Mouse (Mus musculus): Measurements from ENCODE around the gene Mfsd11. TPM values are rescaled to one million over a fixed set of nuclear protein-coding genes. Genes with fewer than 3 reads are reported as not detected.

Mfsd11 gene
- polyA plus RNA-seq, 1 experiment from 2014 or later: 55.8 TPM

- no peaks in the 10 kb centered on the region for H3K27me3 ChIP-seq (replicated peaks; ENCODE audit: control insufficient read depth, insufficient read depth, low read length)
- peak within 1 kb of the TSS; percentile 53 for H3K4me3 ChIP-seq (replicated peaks; ENCODE audit: low read length)
- H3K9ac ChIP-seq (replicated peaks; ENCODE audit: low read depth, low read length): peak within 1 kb of the TSS; percentile 54
- no peaks in the 10 kb centered on the region for H3K36me3 ChIP-seq (ENCODE audit: control insufficient read depth, insufficient read depth)
- ATAC-seq: peak; percentile 53
- no peak within 1 kb of the TSS for H3K27ac ChIP-seq (ENCODE audit: low read length)
- H3K4me2 ChIP-seq (ENCODE audit: low read length): peak within 1 kb of the TSS; percentile 76
- WGBS: 1% methylated on average over 51 of the region's 71 CpGs
- no peaks in the 10 kb centered on the region for H3K9me3 ChIP-seq (ENCODE audit: control insufficient read depth, low read length)
- peaks cover 20% of the 10 kb centered on the region for H3K4me1 ChIP-seq (replicated peaks; ENCODE audit: control insufficient read depth, insufficient read depth, low read length)
Observed at GRCm38 (mm10) chr11:116827534-116828165, 24.6 kb upstream of the Mfsd11 start, which contains the start of gene Mxra7. Mxra7 (minus strand) TSS chr11:116828046.

DNA sequence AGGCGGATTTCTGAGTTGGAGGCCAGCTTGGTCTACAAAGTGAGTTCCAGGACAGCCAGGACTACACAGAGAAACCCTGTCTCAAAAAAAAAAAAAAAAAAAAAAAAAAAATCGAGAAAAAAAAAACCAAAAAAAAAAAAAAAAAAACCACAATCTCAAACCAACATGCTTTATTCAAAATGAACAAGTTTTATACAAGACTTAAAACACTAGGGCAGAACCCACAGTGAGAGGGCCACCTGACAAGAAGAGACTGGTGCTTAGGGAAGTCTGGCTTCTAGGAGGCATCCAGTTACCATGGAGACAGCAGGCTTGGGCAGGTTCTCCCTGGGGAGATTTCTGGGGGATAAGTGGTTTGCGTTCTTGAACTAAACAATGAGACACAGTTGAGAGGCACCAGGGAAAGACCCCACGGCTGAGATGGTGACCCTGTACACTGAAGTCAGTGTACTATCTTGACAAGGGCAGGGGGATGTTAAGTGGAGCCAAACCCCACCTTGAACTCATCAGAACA lies 20.0 kb upstream of the Mfsd11 start:
- no peak overlapping the region for H3K9ac ChIP-seq (replicated peaks; ENCODE audit: low read depth, low read length)
- no peaks in the 10 kb centered on the region for H3K9me3 ChIP-seq (ENCODE audit: control insufficient read depth, low read length)
- H3K27me3 ChIP-seq (replicated peaks; ENCODE audit: control insufficient read depth, insufficient read depth, low read length): no peaks in the 10 kb centered on the region
- no peak for ATAC-seq
- no peak overlapping the region for H3K4me2 ChIP-seq (ENCODE audit: low read length)
- no peak overlapping the region for H3K27ac ChIP-seq (ENCODE audit: low read length)
- H3K36me3 ChIP-seq (ENCODE audit: control insufficient read depth, insufficient read depth): peaks cover 19% of the 10 kb centered on the region
- WGBS: 28% methylated on average over 3 of the region's 4 CpGs
- H3K4me1 ChIP-seq (replicated peaks; ENCODE audit: control insufficient read depth, insufficient read depth, low read length): peaks cover 13% of the 10 kb centered on the region; the same call in 1 of the 2 replicates
- no peak overlapping the region for H3K4me3 ChIP-seq (replicated peaks; ENCODE audit: low read length)

GRCm38 (mm10) chr11:116834954-116835353 lies 17.3 kb upstream of the Mfsd11 start:
- peaks cover 33% of the 10 kb centered on the region for H3K36me3 ChIP-seq (ENCODE audit: control insufficient read depth, insufficient read depth)
- no peaks in the 10 kb centered on the region for H3K9me3 ChIP-seq (ENCODE audit: control insufficient read depth, low read length)
- no peak overlapping the region for H3K4me3 ChIP-seq (replicated peaks; ENCODE audit: low read length)
- no peaks in the 10 kb centered on the region for H3K27me3 ChIP-seq (replicated peaks; ENCODE audit: control insufficient read depth, insufficient read depth, low read length)
- ATAC-seq: no peak
- no peak overlapping the region for H3K4me2 ChIP-seq (ENCODE audit: low read length)
- no peak overlapping the region for H3K9ac ChIP-seq (replicated peaks; ENCODE audit: low read depth, low read length)
- no peak overlapping the region for H3K27ac ChIP-seq (ENCODE audit: low read length)
- peaks cover 9% of the 10 kb centered on the region; the same call in 1 of the 2 replicates for H3K4me1 ChIP-seq (replicated peaks; ENCODE audit: control insufficient read depth, insufficient read depth, low read length)
- 98% methylated on average over 1 of the region's 1 CpGs for WGBS

DNA sequence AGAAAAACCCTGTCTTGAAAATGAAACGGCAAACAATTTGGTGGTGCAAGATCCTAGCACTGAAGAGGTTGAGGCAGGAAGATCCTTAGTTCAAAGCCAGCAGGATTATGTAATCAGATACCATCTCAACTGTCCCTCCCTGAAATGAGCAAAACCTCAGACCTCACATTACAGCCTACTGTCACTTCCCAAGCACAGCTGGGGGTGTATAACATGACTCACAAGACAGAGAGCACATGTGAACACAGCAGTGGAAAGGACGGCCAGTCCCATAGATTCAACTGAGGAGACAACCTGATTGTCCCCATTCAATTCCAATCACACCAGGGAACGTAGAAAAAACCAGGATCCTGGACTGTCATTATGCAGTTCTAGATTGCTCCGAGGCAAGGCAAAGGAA lies 16.0 kb upstream of the Mfsd11 start:
- no peak overlapping the region for H3K4me2 ChIP-seq (ENCODE audit: low read length)
- H3K4me3 ChIP-seq (replicated peaks; ENCODE audit: low read length): no peak overlapping the region
- no peaks in the 10 kb centered on the region for H3K9me3 ChIP-seq (ENCODE audit: control insufficient read depth, low read length)
- no peak overlapping the region for H3K27ac ChIP-seq (ENCODE audit: low read length)
- ATAC-seq: no peak
- H3K4me1 ChIP-seq (replicated peaks; ENCODE audit: control insufficient read depth, insufficient read depth, low read length): peaks cover 22% of the 10 kb centered on the region
- no peaks in the 10 kb centered on the region for H3K27me3 ChIP-seq (replicated peaks; ENCODE audit: control insufficient read depth, insufficient read depth, low read length)
- H3K36me3 ChIP-seq (ENCODE audit: control insufficient read depth, insufficient read depth): peaks cover 33% of the 10 kb centered on the region
- WGBS: 90% methylated on average over 4 of the region's 4 CpGs
- H3K9ac ChIP-seq (replicated peaks; ENCODE audit: low read depth, low read length): no peak overlapping the region

DNA sequence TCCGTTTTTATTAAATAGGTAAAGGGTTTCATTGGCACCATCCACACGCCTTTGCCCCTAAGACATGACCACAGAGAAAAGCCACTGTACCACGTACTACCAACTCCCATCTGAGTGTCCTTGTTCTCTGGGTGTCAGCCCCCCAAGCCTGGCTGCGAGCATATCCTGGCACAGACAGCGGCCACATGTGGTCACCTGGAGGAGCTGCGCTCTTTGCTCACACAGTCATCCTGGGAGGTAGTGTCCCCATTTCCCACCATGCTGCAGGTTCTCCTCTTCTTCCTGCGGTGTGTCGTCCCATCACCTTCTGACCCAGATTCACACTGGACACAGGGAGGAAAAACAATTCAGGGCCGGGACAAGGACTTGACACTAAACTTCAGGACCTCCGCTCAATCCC lies 14.8 kb upstream of the Mfsd11 start:
- Histone ChIP-seq H3K4me3 (replicated peaks; ENCODE audit: low read length) (no peak overlapping the region), H3K27ac (ENCODE audit: low read length) (no peak overlapping the region), H3K27me3 (replicated peaks; ENCODE audit: control insufficient read depth, insufficient read depth, low read length) (no peaks in the 10 kb centered on the region), H3K36me3 (ENCODE audit: control insufficient read depth, insufficient read depth) (peaks cover 33% of the 10 kb centered on the region), H3K4me1 (replicated peaks; ENCODE audit: control insufficient read depth, insufficient read depth, low read length) (peaks cover 30% of the 10 kb centered on the region), H3K9me3 (ENCODE audit: control insufficient read depth, low read length) (no peaks in the 10 kb centered on the region), H3K4me2 (ENCODE audit: low read length) (no peak overlapping the region), H3K9ac (replicated peaks; ENCODE audit: low read depth, low read length) (no peak overlapping the region)
- WGBS: 97% methylated on average over 10 of the region's 10 CpGs
- ATAC-seq: no peak

- Histone ChIP-seq H3K27ac (ENCODE audit: low read length) (no peak overlapping the region), H3K4me2 (ENCODE audit: low read length) (no peak overlapping the region), H3K36me3 (ENCODE audit: control insufficient read depth, insufficient read depth) (peaks cover 33% of the 10 kb centered on the region), H3K27me3 (replicated peaks; ENCODE audit: control insufficient read depth, insufficient read depth, low read length) (no peaks in the 10 kb centered on the region), H3K4me1 (replicated peaks; ENCODE audit: control insufficient read depth, insufficient read depth, low read length) (peaks cover 30% of the 10 kb centered on the region), H3K9me3 (ENCODE audit: control insufficient read depth, low read length) (no peaks in the 10 kb centered on the region), H3K9ac (replicated peaks; ENCODE audit: low read depth, low read length) (no peak overlapping the region), H3K4me3 (replicated peaks; ENCODE audit: low read length) (no peak overlapping the region)
- WGBS: 86% methylated on average over 14 of the region's 14 CpGs
- ATAC-seq: no peak
Observed at GRCm38 (mm10) chr11:116838936-116839335, 13.3 kb upstream of the Mfsd11 start.

DNA sequence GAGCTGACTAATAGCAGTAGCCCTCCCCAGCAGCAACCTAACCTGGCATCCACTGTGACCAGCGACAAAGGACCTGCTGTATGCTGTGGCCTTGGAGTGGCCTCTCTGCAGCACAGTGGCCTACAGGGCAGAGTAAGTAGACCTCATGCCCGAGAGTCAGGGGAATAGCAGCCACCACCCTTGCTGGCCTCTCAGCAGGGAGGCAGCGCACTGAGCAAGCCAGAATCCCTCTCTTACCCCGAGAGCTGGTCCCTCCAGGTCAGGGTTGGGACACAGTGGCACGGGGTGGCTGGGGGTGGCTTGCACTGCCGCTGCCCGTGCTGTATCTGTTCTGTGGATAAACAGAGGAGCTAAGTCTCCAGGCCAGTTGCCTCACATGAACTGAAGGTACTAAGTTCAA lies 12.6 kb upstream of the Mfsd11 start:
- 72% methylated on average over 7 of the region's 7 CpGs for WGBS
- H3K27ac ChIP-seq (ENCODE audit: low read length): no peak overlapping the region
- ATAC-seq: no peak
- H3K4me2 ChIP-seq (ENCODE audit: low read length): no peak overlapping the region
- peaks cover 30% of the 10 kb centered on the region for H3K36me3 ChIP-seq (ENCODE audit: control insufficient read depth, insufficient read depth)
- 0 out of 2 replicates have a peak overlapping the region, but pooled peaks have one; percentile 18 for H3K9ac ChIP-seq (replicated peaks; ENCODE audit: low read depth, low read length)
- peaks cover 37% of the 10 kb centered on the region for H3K4me1 ChIP-seq (replicated peaks; ENCODE audit: control insufficient read depth, insufficient read depth, low read length)
- no peaks in the 10 kb centered on the region for H3K9me3 ChIP-seq (ENCODE audit: control insufficient read depth, low read length)
- H3K4me3 ChIP-seq (replicated peaks; ENCODE audit: low read length): no peak overlapping the region
- no peaks in the 10 kb centered on the region for H3K27me3 ChIP-seq (replicated peaks; ENCODE audit: control insufficient read depth, insufficient read depth, low read length)

DNA sequence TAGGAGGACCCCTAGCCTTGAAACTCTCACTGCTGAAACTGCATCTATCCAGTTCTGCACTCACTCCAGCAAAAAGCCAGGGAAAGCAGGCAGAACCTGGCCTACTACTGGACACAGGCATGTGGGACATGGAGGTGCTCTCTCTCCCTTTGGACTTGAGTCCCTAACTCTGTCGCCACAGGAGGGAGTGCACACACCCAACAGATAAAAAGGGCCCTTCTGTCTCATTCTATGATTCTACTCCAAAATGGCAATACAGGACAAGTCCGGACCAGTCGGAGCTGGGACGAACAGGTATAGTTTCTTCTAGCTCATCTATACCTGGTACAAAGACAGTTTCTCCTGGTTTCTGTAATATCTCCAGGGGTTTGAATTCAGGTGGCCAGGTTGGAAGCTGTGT lies 11.5 kb upstream of the Mfsd11 start:
- ATAC-seq: no peak
- WGBS: 85% methylated on average over 4 of the region's 4 CpGs
- Histone ChIP-seq H3K27ac (ENCODE audit: low read length) (no peak overlapping the region), H3K27me3 (replicated peaks; ENCODE audit: control insufficient read depth, insufficient read depth, low read length) (no peaks in the 10 kb centered on the region), H3K4me2 (ENCODE audit: low read length) (peak overlapping the region; percentile 79), H3K4me1 (replicated peaks; ENCODE audit: control insufficient read depth, insufficient read depth, low read length) (peaks cover 38% of the 10 kb centered on the region), H3K9me3 (ENCODE audit: control insufficient read depth, low read length) (no peaks in the 10 kb centered on the region), H3K4me3 (replicated peaks; ENCODE audit: low read length) (no peak overlapping the region), H3K36me3 (ENCODE audit: control insufficient read depth, insufficient read depth) (peaks cover 23% of the 10 kb centered on the region), H3K9ac (replicated peaks; ENCODE audit: low read depth, low read length) (peak overlapping the region; percentile 11; the same call in 1 of the 2 replicates)

DNA sequence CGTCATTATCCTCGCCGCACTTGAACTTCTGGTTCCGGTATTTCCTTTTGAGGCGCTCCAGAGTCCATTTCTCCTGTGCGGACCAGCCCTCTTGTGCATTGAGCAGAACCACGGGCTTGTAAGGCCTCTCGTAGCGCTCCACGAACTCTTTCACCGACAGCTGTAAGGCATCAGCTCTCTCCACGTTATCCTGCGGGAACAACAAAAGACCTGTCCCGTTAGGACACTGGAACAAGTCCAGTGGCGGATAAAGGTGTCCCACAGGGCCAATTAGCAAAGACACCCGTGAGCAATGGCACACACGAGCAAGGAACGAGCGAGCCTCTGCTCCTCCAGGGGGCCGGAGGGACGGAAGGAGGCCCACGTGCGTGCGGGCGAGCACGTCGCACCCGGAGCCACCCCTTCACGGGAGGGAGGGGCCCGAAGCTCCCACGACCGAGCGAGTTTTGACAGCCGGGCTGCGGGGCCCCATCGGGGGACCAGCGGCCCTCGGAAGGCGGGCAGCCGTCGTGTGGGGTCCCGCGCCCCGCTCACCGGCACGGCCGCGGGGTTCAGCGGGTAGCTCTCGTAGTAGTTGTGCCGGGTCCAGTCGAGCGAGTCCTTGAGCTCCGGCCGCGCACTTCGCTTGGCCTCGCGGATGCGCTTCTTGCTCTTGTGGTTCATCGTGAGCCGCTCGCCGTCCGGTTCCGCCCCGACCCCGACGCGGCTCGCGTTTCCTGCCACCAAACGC lies 9.5 kb upstream of the Mfsd11 start:
- peaks cover 38% of the 10 kb centered on the region for H3K4me1 ChIP-seq (replicated peaks; ENCODE audit: control insufficient read depth, insufficient read depth, low read length)
- ATAC-seq: peak; percentile 71
- peak overlapping the region; percentile 95 for H3K27ac ChIP-seq (ENCODE audit: low read length)
- H3K4me2 ChIP-seq (ENCODE audit: low read length): peak overlapping the region; percentile 79
- H3K9ac ChIP-seq (replicated peaks; ENCODE audit: low read depth, low read length): peak overlapping the region; percentile 88
- peak overlapping the region; percentile 83 for H3K4me3 ChIP-seq (replicated peaks; ENCODE audit: low read length)
- H3K27me3 ChIP-seq (replicated peaks; ENCODE audit: control insufficient read depth, insufficient read depth, low read length): no peaks in the 10 kb centered on the region
- no peaks in the 10 kb centered on the region for H3K9me3 ChIP-seq (ENCODE audit: control insufficient read depth, low read length)
- under 1% methylated on average over 69 of the region's 73 CpGs for WGBS
- peaks cover 9% of the 10 kb centered on the region for H3K36me3 ChIP-seq (ENCODE audit: control insufficient read depth, insufficient read depth)

All from forebrain, embryonic 16.5 days (tissue).